In the genomic region with DNA sequence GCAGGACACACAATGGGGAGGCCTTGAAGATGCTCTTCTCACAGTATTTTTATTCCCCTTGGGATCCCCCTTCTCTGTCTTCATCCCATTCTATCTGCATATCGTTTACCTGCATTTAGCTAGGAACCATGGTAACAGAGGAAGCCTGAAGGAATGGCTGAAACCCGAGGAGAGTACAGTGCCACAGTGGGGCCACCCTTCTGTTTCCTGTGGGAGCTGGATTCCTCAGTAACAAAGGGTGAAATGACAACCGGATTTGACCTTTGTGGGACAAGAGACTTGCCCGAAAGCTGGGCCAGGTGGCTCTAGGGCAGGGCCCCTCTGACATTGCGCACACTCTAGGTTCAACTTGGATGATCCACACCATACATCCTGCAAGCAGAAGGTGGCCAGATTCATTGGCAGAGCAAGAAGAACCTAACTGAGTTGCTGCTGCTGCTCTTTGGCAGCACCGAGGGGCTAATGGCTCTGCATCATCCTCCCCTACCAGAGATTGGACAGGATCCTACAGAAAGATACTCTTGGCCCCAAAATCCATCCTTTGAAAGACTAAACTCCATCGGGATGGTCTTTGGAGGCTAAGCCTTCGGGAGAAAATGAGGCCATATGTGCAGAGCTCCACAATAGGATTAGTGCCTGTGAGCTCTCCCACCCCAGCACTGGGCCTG, we compare ENCODE assay signal across 21 mouse cellular contexts.
A peak's percentile ranks its signal among the peaks of the same experiment; 100 is the strongest.
DNase-seq lines count a peak whose midpoint lies in the region; ATAC-seq and TF ChIP-seq lines count a peak whose summit lies in the region.
"Had no signal": no experiment of that assay in that cellular context is flagged by ENCODE, and none has a peak within 500 bp of the region (broad histone marks: within the 10 kb centered on the region; RNA-seq: fewer than 3 reads in every experiment).

No protein-coding gene starts in this region.

- no peaks in the 10 kb centered on the region for H3K27me3 ChIP-seq in kidney, embryonic 14.5 days (ENCODE audit: control insufficient read depth, insufficient read depth, low read length)
- H3K27me3 ChIP-seq in kidney, embryonic 16.5 days (ENCODE audit: insufficient read depth, low read length) = no peaks in the 10 kb centered on the region
- no peaks in the 10 kb centered on the region for H3K27me3 ChIP-seq in embryonic facial prominence, embryonic 10.5 days (replicated peaks; ENCODE audit: low read depth, poor library complexity, severe bottlenecking)
- H3K27me3 ChIP-seq in thymus, adult 2 months (ENCODE audit: control insufficient read depth, insufficient read depth, low read length) = no peaks in the 10 kb centered on the region
- H3K27me3 ChIP-seq: embryonic facial prominence, embryonic 13.5 days; heart, embryonic 12.5 days; intestine, embryonic 15.5 days had no signal

- no peak for DNase-seq in cerebellum, adult 9-10 months
- DNase-seq in ES-CJ7 (ENCODE audit: low read depth, low spot score) = peak; percentile 43
- no peak for DNase-seq in embryonic facial prominence, embryonic 10.5 days (ENCODE audit: low spot score)
- no peak for DNase-seq in ovary, postnatal 10 days (ENCODE audit: low spot score)
- DNase-seq in thymus, adult 2 months = no peak
- DNase-seq: adrenal gland, adult 2 months; adrenal gland, postnatal 25 days; B cell, adult 2 months; cerebellum, adult 18-20 months; forebrain, postnatal 0 days; gastrocnemius, postnatal 14 days had no signal

- H3K4me1 ChIP-seq in kidney, embryonic 14.5 days (ENCODE audit: control insufficient read depth, insufficient read depth, low read length) = peaks cover 8% of the 10 kb centered on the region
- H3K4me1 ChIP-seq in kidney, embryonic 16.5 days (ENCODE audit: insufficient read depth, low read length) = peaks cover 16% of the 10 kb centered on the region; the same call in 1 of the 2 replicates
- peaks cover 29% of the 10 kb centered on the region for H3K4me1 ChIP-seq in embryonic facial prominence, embryonic 10.5 days
- no peaks in the 10 kb centered on the region for H3K4me1 ChIP-seq in thymus, adult 2 months (replicated peaks; ENCODE audit: control insufficient read depth, insufficient read depth, low read length)

- H3K4me3 ChIP-seq in kidney, embryonic 14.5 days (ENCODE audit: low read length) = no peak overlapping the region
- H3K4me3 ChIP-seq in kidney, embryonic 16.5 days (ENCODE audit: low read length) = no peak overlapping the region
- H3K4me3 ChIP-seq in embryonic facial prominence, embryonic 10.5 days = no peak overlapping the region
- H3K4me3 ChIP-seq in thymus, adult 2 months (ENCODE audit: control insufficient read depth, insufficient read depth, low read length) = no peak overlapping the region
- H3K4me3 ChIP-seq: embryonic facial prominence, embryonic 13.5 days; erythroblast, embryonic 14.5 days; heart, embryonic 12.5 days; hindbrain, embryonic 10.5 days; intestine, embryonic 15.5 days had no signal

- ATAC-seq in cerebellum, adult (ENCODE audit: insufficient number of reproducible peaks, low FRiP score, low TSS enrichment) = peak; percentile 67
- ATAC-seq in kidney, embryonic 14.5 days (ENCODE audit: low FRiP score, low TSS enrichment) = peak; percentile 33; the same call in 1 of the 2 replicates
- no peak for ATAC-seq in kidney, embryonic 16.5 days (ENCODE audit: low FRiP score, low TSS enrichment)
- ATAC-seq: CD4-positive, CD25-positive, alpha-beta regulatory T cell, adult 4 months; forebrain, postnatal 0 days; intestine, embryonic 15.5 days had no signal

- no peak for TF ChIP-seq POLR2A in thymus, adult 2 months (IDR thresholded peaks at IDR 0.05; ENCODE audit: control insufficient read depth, extremely low read depth, insufficient read depth, low read length, poor library complexity)

- TF ChIP-seq CTCF in thymus, adult 2 months (IDR thresholded peaks at IDR 0.05; ENCODE audit: borderline replicate concordance, control insufficient read depth, extremely low read depth, insufficient read depth, low read length, poor library complexity) = no peak

- no peak overlapping the region for H3K4me2 ChIP-seq in kidney, embryonic 14.5 days (replicated peaks; ENCODE audit: low read depth, low read length)
- no peak overlapping the region for H3K4me2 ChIP-seq in kidney, embryonic 16.5 days (replicated peaks; ENCODE audit: low read depth, low read length)
- H3K4me2 ChIP-seq: embryonic facial prominence, embryonic 13.5 days; heart, embryonic 12.5 days; hindbrain, embryonic 14.5 days; intestine, embryonic 15.5 days had no signal

- 68% methylated on average over 8 of the region's 8 CpGs for WGBS in kidney, embryonic 14.5 days
- WGBS in kidney, embryonic 16.5 days = 60% methylated on average over 8 of the region's 8 CpGs
- WGBS in embryonic facial prominence, embryonic 10.5 days = 69% methylated on average over 8 of the region's 8 CpGs
- 83% methylated on average over 8 of the region's 8 CpGs for WGBS in thymus, adult 2 months

- H3K27ac ChIP-seq in kidney, embryonic 14.5 days (ENCODE audit: low read depth, low read length) = no peak overlapping the region
- no peak overlapping the region for H3K27ac ChIP-seq in kidney, embryonic 16.5 days (ENCODE audit: low read length)
- H3K27ac ChIP-seq in embryonic facial prominence, embryonic 10.5 days (replicated peaks) = 0 out of 2 replicates have a peak overlapping the region, but pooled peaks have one; percentile 30
- no peak overlapping the region for H3K27ac ChIP-seq in thymus, adult 2 months (ENCODE audit: control insufficient read depth, insufficient read depth, low read length)
- H3K27ac ChIP-seq: embryonic facial prominence, embryonic 13.5 days; hindbrain, embryonic 14.5 days; intestine, embryonic 15.5 days had no signal

- H3K9me3 ChIP-seq in kidney, embryonic 14.5 days (ENCODE audit: control insufficient read depth, low read length) = no peaks in the 10 kb centered on the region
- H3K9me3 ChIP-seq in kidney, embryonic 16.5 days (ENCODE audit: low read length) = no peaks in the 10 kb centered on the region
- no peaks in the 10 kb centered on the region for H3K9me3 ChIP-seq in embryonic facial prominence, embryonic 10.5 days
- H3K9me3 ChIP-seq: embryonic facial prominence, embryonic 13.5 days; heart, embryonic 12.5 days; hindbrain, embryonic 10.5 days; intestine, embryonic 15.5 days had no signal

- H3K36me3 ChIP-seq in kidney, embryonic 14.5 days (ENCODE audit: control insufficient read depth, insufficient read depth, low read length) = no peaks in the 10 kb centered on the region
- no peaks in the 10 kb centered on the region for H3K36me3 ChIP-seq in kidney, embryonic 16.5 days (ENCODE audit: insufficient read depth, low read length)
- H3K36me3 ChIP-seq in embryonic facial prominence, embryonic 10.5 days (replicated peaks) = no peaks in the 10 kb centered on the region
- H3K36me3 ChIP-seq in thymus, adult 2 months (ENCODE audit: control insufficient read depth, insufficient read depth, low read length) = no peaks in the 10 kb centered on the region
- H3K36me3 ChIP-seq: embryonic facial prominence, embryonic 13.5 days; heart, embryonic 12.5 days; hindbrain, embryonic 10.5 days; intestine, embryonic 15.5 days had no signal

- no peak overlapping the region for H3K9ac ChIP-seq in kidney, embryonic 14.5 days (ENCODE audit: low read depth, low read length)
- H3K9ac ChIP-seq in kidney, embryonic 16.5 days (replicated peaks; ENCODE audit: low read length) = no peak overlapping the region
- H3K9ac ChIP-seq: embryonic facial prominence, embryonic 13.5 days; forebrain, postnatal 0 days; heart, embryonic 12.5 days; hindbrain, embryonic 14.5 days; intestine, embryonic 15.5 days had no signal
